Mouse (Mus musculus): ENCODE results near the gene Mrgpra2a. TPM values are rescaled to one million over a fixed set of nuclear protein-coding genes. Genes with fewer than 3 reads are reported as not detected.
"Not testable (repeated sequence)": the region's sequence is repeated elsewhere in the genome, so short reads cannot be mapped to it uniquely, and the experiment has no call there.

Gene Mrgpra2a
- polyA plus RNA-seq (2015; fragmentation: Nextera tagmentation; extraction: Ambion mirVana) = not detected in 2 replicates

DNA sequence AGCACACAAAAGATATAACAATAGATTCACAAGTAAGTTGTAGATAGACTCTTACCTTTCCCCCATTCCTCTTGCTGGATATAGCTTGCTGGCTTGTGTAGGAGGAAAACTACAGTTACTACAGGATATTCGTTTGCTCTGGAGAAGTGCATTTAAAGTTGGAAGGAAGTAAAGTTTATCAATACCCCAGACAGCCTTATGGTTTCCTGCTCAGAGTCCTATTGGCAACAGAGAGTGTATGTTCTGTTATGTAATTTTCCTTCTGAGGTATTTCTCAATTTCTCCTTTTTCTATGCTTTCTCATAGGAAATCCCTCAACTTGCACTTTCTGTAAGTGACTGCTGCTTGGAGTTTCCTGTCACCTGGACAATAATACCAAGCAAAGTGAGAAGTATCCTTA, at the start of gene Mrgpra2a:
Gene Mrgpra2a (minus strand): TSS at position 125 of the 400 bp plus-strand sequence.
- H3K9me3 ChIP-seq; H3K4me3 ChIP-seq; H3K36me3 ChIP-seq; H3K27me3 ChIP-seq; H3K4me1 ChIP-seq (replicated peaks); H3K4me2 ChIP-seq; H3K27ac ChIP-seq (replicated peaks); H3K9ac ChIP-seq; ATAC-seq (ENCODE audit: low FRiP score, low read depth): not testable (repeated sequence)
- no CpG with 5 or more reads among the region's 1 CpGs for WGBS

DNA sequence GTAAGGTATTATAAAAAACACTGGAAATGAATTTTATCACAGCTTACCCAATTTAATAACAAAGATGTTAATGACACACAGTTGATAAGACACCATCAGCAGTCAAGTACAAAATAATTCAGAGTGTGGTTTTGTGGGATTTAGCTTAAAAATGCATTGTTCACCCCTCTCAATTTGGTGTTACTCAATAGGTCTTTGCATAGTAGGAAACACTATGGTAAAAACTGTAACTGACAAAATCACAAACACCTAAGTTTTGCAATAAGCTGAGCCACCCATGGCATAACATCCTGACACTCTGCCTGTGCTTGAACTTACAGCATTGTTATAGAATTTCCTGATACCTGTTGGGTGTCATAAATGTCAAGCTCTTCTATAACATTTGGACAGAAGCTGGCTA, 39.3 kb upstream of the Mrgpra2a start:
- H3K36me3 ChIP-seq; H3K9me3 ChIP-seq; H3K27ac ChIP-seq (replicated peaks); ATAC-seq (ENCODE audit: low FRiP score, low read depth); H3K27me3 ChIP-seq; H3K4me1 ChIP-seq (replicated peaks); H3K4me2 ChIP-seq; H3K9ac ChIP-seq; H3K4me3 ChIP-seq: not testable (repeated sequence)

DNA sequence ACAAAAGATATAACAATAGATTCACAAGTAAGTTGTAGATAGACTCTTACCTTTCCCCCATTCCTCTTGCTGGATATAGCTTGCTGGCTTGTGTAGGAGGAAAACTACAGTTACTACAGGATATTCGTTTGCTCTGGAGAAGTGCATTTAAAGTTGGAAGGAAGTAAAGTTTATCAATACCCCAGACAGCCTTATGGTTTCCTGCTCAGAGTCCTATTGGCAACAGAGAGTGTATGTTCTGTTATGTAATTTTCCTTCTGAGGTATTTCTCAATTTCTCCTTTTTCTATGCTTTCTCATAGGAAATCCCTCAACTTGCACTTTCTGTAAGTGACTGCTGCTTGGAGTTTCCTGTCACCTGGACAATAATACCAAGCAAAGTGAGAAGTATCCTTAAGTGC, 37.5 kb upstream of the Mrgpra2a start:
- H3K27me3 ChIP-seq; H3K4me1 ChIP-seq (replicated peaks); H3K9ac ChIP-seq; H3K27ac ChIP-seq (replicated peaks); H3K4me3 ChIP-seq; H3K9me3 ChIP-seq; ATAC-seq (ENCODE audit: low FRiP score, low read depth); H3K36me3 ChIP-seq; H3K4me2 ChIP-seq: not testable (repeated sequence)
- no CpG with 5 or more reads among the region's 1 CpGs for WGBS

DNA sequence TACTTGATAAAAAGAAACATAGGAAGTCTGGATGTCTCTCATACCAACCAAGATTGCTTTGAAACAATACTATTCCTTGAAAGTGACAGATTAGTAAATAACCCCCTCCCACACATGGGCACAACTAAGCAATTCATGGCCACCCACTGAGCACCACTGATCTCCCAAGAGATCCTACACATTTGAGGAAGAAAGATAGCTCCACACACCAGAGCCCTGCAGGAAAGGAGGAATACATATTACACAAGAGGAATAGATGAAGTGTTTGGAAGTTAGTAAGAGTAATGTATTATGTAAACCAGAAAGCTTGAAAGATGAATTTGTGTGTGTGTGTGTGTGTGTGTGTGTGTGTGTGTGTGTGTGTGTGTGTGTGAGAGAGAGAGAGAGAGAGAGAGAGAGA, 31.2 kb upstream of the Mrgpra2a start:
- H3K27ac ChIP-seq (replicated peaks); H3K9ac ChIP-seq; H3K4me1 ChIP-seq (replicated peaks); H3K4me3 ChIP-seq; H3K27me3 ChIP-seq; H3K9me3 ChIP-seq; H3K4me2 ChIP-seq; H3K36me3 ChIP-seq; ATAC-seq (ENCODE audit: low FRiP score, low read depth): not testable (repeated sequence)

DNA sequence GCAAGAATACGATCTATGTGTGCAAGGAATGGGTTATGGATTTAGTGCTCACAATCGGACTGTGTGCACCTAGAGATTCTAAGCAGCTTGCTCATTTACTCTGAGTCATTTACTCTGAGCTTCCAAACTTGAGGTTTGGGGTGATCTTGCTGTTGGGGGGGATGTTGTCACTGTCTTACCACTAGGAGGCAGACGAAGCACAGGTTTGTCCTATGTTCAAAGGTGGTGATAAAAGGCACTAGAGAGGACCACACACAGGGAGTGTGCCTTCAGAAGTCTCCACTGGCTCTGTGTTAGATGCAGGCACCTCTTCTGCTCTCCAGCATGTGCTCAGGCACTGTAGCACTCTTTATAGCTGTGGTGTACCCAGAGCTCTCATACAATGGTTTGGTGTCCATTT, 22.0 kb upstream of the Mrgpra2a start:
- not testable (repeated sequence) for ATAC-seq (ENCODE audit: low FRiP score, low read depth)

DNA sequence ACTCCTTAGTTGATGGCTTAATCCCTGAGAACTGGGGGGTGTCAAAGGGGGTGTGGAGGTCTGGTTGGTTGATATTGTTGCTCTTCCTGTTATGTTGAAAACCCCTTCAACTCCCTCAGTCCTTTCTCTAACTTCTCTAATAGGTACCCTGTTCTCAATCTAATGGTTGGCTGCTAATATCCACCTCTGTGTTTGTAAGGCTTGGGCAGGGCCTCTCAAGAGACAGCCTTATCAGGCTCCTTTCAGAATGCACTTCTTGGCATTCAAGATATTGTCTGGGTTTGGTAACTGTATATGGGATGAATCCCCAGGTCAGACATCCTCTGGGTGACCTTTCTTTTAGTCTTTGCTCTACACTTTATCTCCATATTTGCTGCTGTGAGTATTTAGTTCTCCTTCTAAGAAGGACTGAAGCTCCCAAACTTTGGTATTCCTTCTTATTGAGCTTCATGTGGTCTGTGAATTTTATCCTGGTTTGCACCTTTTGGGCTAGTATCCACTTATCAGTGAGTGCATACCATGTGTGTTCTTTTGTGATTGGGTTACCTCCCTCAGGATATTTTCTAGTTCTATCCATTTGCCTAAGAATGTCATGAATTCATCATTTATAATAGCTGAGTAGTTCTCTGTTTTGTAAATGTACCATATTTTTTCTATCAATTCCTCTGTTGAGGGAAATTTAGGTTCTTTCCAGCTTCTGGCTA, 13.5 kb upstream of the Mrgpra2a start:
- H3K4me2 ChIP-seq; H3K9ac ChIP-seq; H3K4me3 ChIP-seq; H3K27ac ChIP-seq (replicated peaks); H3K9me3 ChIP-seq; ATAC-seq (ENCODE audit: low FRiP score, low read depth); H3K27me3 ChIP-seq; H3K4me1 ChIP-seq (replicated peaks); H3K36me3 ChIP-seq: not testable (repeated sequence)

More for the DNA sequence above, 22.0 kb upstream of the Mrgpra2a start:
- not testable (repeated sequence) for H3K27ac ChIP-seq (replicated peaks); H3K4me2 ChIP-seq; H3K9me3 ChIP-seq; H3K4me3 ChIP-seq; H3K9ac ChIP-seq; H3K36me3 ChIP-seq; H3K4me1 ChIP-seq (replicated peaks); H3K27me3 ChIP-seq
- WGBS = 55% methylated on average over 2 of the region's 3 CpGs

DNA sequence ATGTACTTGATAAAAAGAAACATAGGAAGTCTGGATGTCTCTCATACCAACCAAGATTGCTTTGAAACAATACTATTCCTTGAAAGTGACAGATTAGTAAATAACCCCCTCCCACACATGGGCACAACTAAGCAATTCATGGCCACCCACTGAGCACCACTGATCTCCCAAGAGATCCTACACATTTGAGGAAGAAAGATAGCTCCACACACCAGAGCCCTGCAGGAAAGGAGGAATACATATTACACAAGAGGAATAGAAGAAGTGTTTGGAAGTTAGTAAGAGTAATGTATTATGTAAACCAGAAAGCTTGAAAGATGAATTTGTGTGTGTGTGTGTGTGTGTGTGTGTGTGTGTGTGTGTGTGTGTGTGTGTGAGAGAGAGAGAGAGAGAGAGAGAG, 6.2 kb downstream of the Mrgpra2a start:
- H3K4me3 ChIP-seq; H3K4me2 ChIP-seq; H3K4me1 ChIP-seq (replicated peaks); ATAC-seq (ENCODE audit: low FRiP score, low read depth); H3K9me3 ChIP-seq; H3K27ac ChIP-seq (replicated peaks); H3K36me3 ChIP-seq; H3K9ac ChIP-seq; H3K27me3 ChIP-seq: not testable (repeated sequence)

DNA sequence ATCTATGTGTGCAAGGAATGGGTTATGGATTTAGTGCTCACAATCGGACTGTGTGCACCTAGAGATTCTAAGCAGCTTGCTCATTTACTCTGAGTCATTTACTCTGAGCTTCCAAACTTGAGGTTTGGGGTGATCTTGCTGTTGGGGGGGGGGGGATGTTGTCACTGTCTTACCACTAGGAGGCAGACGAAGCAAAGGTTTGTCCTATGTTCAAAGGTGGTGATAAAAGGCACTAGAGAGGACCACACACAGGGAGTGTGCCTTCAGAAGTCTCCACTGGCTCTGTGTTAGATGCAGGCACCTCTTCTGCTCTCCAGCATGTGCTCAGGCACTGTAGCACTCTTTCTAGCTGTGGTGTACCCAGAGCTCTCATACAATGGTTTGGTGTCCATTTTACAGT, 15.5 kb downstream of the Mrgpra2a start:
- not testable (repeated sequence) for H3K4me2 ChIP-seq; ATAC-seq (ENCODE audit: low FRiP score, low read depth); H3K9me3 ChIP-seq; H3K36me3 ChIP-seq; H3K4me1 ChIP-seq (replicated peaks); H3K27ac ChIP-seq (replicated peaks); H3K4me3 ChIP-seq; H3K27me3 ChIP-seq; H3K9ac ChIP-seq
- WGBS = 72% methylated on average over 2 of the region's 2 CpGs

DNA sequence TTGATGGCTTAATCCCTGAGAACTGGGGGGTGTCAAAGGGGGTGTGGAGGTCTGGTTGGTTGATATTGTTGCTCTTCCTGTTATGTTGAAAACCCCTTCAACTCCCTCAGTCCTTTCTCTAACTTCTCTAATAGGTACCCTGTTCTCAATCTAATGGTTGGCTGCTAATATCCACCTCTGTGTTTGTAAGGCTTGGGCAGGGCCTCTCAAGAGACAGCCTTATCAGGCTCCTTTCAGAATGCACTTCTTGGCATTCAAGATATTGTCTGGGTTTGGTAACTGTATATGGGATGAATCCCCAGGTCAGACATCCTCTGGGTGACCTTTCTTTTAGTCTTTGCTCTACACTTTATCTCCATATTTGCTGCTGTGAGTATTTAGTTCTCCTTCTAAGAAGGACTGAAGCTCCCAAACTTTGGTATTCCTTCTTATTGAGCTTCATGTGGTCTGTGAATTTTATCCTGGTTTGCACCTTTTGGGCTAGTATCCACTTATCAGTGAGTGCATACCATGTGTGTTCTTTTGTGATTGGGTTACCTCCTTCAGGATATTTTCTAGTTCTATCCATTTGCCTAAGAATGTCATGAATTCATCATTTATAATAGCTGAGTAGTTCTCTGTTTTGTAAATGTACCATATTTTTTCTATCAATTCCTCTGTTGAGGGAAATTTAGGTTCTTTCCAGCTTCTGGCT, 24.0 kb downstream of the Mrgpra2a start:
- not testable (repeated sequence) for H3K27ac ChIP-seq (replicated peaks); H3K9ac ChIP-seq; H3K27me3 ChIP-seq; ATAC-seq (ENCODE audit: low FRiP score, low read depth); H3K4me3 ChIP-seq; H3K9me3 ChIP-seq; H3K36me3 ChIP-seq; H3K4me1 ChIP-seq (replicated peaks); H3K4me2 ChIP-seq

DNA sequence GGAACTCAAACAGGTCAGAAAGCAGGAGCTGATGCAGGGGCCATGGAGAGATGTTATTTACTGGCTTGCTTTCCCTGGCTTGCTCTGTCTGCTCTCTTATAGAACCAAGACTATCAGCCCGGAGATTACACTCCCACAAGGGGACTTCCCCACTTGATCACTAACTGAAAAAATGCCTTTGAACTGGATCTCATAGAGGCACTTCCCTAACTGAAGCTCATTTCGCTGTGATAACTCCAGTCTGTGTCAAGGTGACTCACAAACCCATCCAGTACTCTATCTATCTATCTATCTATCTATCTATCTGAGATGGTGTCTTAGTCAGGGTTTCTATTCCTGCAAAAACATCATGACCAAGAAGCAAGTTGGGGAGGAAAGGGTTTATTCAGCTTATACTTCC, 41.3 kb downstream of the Mrgpra2a start:
- Histone ChIP-seq H3K27ac (replicated peaks) (no peak overlapping the region), H3K36me3 (no peaks in the 10 kb centered on the region), H3K9ac (no peak overlapping the region), H3K9me3 (0 out of 2 replicates have a peak, but pooled peaks cover 14% of the 10 kb centered on the region), H3K4me1 (replicated peaks) (no peaks in the 10 kb centered on the region), H3K4me2 (no peak overlapping the region), H3K4me3 (no peak overlapping the region), H3K27me3 (no peaks in the 10 kb centered on the region)
- no peak for ATAC-seq (ENCODE audit: low FRiP score, low read depth)
- WGBS = 63% methylated on average over 2 of the region's 2 CpGs

DNA sequence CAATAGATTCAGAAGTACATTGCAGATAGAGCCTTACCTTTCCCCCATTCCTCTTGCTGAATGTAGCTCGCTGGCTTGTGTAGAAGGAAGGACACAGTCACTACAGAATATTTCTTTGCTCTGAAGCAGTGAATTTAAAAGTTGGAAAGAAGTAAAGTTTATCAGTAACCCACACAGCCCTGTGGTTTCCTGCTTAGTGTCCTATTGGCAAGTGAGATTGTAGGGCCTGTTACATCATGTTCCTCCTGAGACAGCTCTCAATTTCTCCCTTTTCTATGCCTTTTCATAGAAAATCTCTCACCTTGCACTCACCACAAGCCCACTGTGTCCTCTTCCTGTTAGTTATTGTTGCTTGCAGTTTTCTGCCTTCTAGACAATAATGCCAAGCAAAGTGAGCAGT, 42.4 kb downstream of the Mrgpra2a start:
- ATAC-seq (ENCODE audit: low FRiP score, low read depth) = no peak
- H3K27me3 ChIP-seq = no peaks in the 10 kb centered on the region
- no peaks in the 10 kb centered on the region for H3K36me3 ChIP-seq
- 0 out of 2 replicates have a peak, but pooled peaks cover 14% of the 10 kb centered on the region for H3K9me3 ChIP-seq
- WGBS = 66% methylated on average over 1 of the region's 1 CpGs
- no peak overlapping the region for H3K4me3 ChIP-seq
- H3K4me2 ChIP-seq = no peak overlapping the region
- no peak overlapping the region for H3K9ac ChIP-seq
- no peak overlapping the region for H3K27ac ChIP-seq (replicated peaks)
- no peaks in the 10 kb centered on the region for H3K4me1 ChIP-seq (replicated peaks)

DNA sequence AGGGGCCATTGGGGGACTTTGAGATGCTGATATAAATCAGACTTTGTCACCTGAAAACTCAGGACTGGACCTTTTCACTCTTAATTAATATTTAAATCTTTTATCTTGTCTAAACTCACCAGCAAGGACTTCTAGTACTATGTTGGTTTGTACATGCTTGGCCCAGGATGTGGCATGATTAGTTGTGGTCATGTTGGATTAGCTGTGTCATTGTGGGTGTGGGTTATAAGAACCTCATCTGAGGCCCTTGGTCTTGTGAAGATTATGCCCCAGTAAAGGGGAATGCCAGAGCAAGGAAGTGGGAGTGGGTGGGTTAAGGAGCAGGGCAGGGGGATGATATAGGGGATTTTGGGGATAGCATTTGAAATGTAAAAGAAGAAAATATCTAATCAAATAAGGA, 50.8 kb downstream of the Mrgpra2a start:
- no peak for ATAC-seq (ENCODE audit: low FRiP score, low read depth)
- no peaks in the 10 kb centered on the region for H3K4me1 ChIP-seq (replicated peaks)
- no peak overlapping the region for H3K27ac ChIP-seq (replicated peaks)

More for the DNA sequence above, 50.8 kb downstream of the Mrgpra2a start:
- no peak overlapping the region for H3K9ac ChIP-seq
- no peaks in the 10 kb centered on the region for H3K36me3 ChIP-seq
- no peaks in the 10 kb centered on the region for H3K27me3 ChIP-seq
- no peaks in the 10 kb centered on the region; the same call in none of the 2 replicates for H3K9me3 ChIP-seq
- H3K4me2 ChIP-seq = no peak overlapping the region
- no peak overlapping the region for H3K4me3 ChIP-seq

Data from hindbrain, embryonic 15.5 days (tissue).